Mouse (Mus musculus) spleen, adult 10 weeks (tissue): ENCODE results near the gene Mipol1. TPM values are rescaled to one million over a fixed set of nuclear protein-coding genes. Genes with fewer than 3 reads are reported as not detected.

Source experiments
- polyA plus RNA-seq: library from polyadenylated mRNA; stranded (reverse); fragments of 350-450 nt; fragmentation: Illumina TruSeq; extraction: RNeasy Lipid Tissue Mini Kit (QIAGEN cat#74804); gene quantifications from one replicate; pipeline ENCODE4 v1.2.3, GENCODE M21; 2015; ENCODE audit warnings: low replicate concordance; ENCODE audit not compliant: insufficient read depth

Gene Mipol1
- 6.1 TPM for polyA plus RNA-seq

DNA sequence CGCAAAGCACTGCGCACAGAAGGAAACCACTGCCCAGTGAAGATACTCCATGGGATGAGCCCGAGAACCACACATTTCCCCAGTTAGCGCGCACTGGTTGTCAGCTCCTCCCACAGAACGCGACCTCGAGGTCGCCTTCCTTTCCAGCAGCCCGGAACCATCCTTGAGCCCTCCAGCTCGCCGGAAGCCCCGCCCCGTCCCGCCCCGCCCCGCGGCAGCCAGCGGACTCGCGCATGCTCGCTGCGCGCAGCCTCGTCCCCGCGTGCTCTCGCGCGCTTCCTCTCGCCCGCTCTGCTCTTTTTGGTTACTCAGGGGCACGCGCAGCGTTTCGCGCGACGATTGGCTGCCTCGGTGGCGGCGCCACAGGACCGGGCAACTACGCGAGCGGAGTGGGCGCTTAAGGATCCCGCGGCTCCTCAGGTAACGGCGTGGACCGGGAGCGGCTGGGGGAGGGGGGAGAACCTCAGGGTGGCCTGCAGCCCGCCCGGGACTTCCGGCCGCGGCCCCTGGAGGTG lies at the start of gene Mipol1, which contains the start of gene Prps1l3:
Gene Mipol1, plus strand, starts transcription at position 236 of the 515 bp plus-strand sequence.
Gene Prps1l3, plus strand, starts transcription at position 221 of the 515 bp plus-strand sequence.

DNA sequence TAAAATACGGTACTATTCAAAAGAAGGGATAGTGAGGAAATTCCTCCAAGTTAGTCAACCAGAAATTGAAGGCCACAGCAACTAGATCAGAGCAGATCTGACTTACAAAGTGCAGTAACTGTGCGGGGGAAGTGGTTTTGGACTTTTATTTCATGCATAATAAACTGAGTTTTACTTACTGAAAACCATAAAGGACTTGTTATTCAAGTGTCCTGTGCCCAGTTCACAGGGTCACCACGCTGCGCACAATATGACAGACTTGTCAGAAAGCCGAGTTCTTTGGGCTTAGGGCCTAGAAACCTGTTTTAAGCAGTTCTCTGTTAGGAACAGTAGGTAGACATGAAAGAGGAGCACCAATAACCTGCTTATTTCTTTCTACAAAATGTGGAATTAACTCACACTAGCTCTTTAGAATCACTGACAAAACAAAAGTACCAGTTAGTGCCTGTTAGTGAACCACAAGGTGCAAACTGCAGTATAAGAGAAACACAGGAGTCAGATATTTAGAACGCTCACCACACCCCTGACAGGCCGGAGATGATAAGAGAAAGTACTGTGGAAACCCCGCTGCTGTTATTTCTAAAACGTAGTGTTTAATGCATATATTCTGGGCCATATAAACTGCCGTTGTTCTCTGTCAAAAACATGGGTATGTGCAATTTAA lies 32.7 kb upstream of the Mipol1 start, which contains the start of gene Slc25a21:
Gene Slc25a21, minus strand, starts transcription at position 110 of the 664 bp plus-strand sequence.

Other genes with a start within 250 kb of the Mipol1 start
- gene Slc25a21, start 33.0 kb upstream of the Mipol1 start, polyA plus RNA-seq = 2.3 TPM
- 68.5 TPM for gene Prps1l3, start within 50 bp of the Mipol1 start, polyA plus RNA-seq